Mouse (Mus musculus) limb, embryonic 12.5 days (tissue): ENCODE measurements around the gene Klrg2. TPM values are rescaled to one million over a fixed set of nuclear protein-coding genes. Genes with fewer than 3 reads are reported as not detected.

Experiments
- polyA plus RNA-seq: library from polyadenylated mRNA; unstranded; fragments of >200 nt; fragmentation: Nextera tagmentation; extraction: Ambion mirVana; gene quantifications from 2 replicates; pipeline ENCODE4 v1.2.1, GENCODE M21; 2016

The Klrg2 gene
- polyA plus RNA-seq, 1 experiment from 2014 or later: 0.11 TPM

Other genes with a start within 250 kb of the Klrg2 start
- 16.3 and 21.3 TPM in 2 replicates for gene Ubn2, start 203.3 kb downstream of the Klrg2 start, polyA plus RNA-seq
- 99.0 and 103 TPM in 2 replicates for gene Fmc1, start 103.7 kb downstream of the Klrg2 start, polyA plus RNA-seq
- gene Luc7l2, start 85.9 kb downstream of the Klrg2 start, polyA plus RNA-seq: 52.8 and 58.2 TPM in 2 replicates
- 1.9 and 2.8 TPM in 2 replicates for gene Clec2l, start 25.8 kb upstream of the Klrg2 start, polyA plus RNA-seq
- gene Tbxas1, start 238.2 kb upstream of the Klrg2 start, polyA plus RNA-seq: 1.1 and 1.2 TPM in 2 replicates
- 23.6 and 24.5 TPM in 2 replicates for gene Hipk2, start 238.9 kb upstream of the Klrg2 start, polyA plus RNA-seq